Mouse (Mus musculus) fibroblast of lung, adult 2 months (primary cell): Measurements from ENCODE around the gene Zer1.
"Not testable (repeated sequence)": the region's sequence is repeated elsewhere in the genome, so short reads cannot be mapped to it uniquely, and the experiment has no call there.

Experiments
- DNase-seq: peaks from one replicate; pipeline ENCODE4 v3.0.0-alpha.2; 2011; ENCODE audit warnings: low read depth

The Zer1 gene

DNA sequence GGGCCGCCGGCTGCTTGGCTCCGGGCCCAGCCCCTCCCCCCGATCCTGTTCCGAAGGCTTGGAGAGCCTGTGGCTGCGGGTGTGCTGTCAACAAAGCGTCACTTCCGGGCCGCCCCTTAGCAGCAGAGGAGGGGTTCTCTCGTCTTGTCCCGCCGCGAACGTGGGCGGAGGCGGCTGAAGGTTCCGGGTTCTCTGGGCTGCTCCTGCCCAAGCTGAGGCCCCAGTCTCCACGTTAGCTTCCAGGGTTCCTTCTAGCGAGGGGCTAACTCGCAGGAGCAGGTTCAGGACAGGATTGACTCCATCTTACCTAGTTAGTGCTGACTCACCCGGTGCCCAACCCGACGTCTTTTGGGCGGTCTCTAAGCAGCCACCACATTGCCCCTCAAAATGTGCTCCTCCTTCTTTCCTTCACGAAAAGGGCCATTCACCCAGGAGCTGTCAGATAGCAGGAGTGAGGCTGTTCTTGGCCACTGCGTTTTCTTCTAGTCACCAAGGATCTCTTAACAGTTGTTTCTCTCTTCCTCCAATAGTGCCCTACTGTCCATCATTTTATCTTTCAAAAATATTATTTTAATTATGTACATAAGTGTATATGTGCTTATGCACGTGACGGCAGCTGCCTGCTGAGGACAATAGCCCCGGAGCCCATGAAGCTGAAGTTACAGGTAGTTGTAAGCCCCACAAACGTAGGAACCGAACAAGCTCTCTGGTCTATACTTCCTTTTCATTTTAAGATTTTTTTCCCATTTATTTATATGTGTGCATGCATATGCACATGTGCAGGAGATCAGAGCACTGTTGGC, at the start of gene Zer1:
Gene Zer1, minus strand, starts transcription at position 114 of the 803 bp plus-strand sequence.
- DNase-seq: peak; percentile 70

DNA sequence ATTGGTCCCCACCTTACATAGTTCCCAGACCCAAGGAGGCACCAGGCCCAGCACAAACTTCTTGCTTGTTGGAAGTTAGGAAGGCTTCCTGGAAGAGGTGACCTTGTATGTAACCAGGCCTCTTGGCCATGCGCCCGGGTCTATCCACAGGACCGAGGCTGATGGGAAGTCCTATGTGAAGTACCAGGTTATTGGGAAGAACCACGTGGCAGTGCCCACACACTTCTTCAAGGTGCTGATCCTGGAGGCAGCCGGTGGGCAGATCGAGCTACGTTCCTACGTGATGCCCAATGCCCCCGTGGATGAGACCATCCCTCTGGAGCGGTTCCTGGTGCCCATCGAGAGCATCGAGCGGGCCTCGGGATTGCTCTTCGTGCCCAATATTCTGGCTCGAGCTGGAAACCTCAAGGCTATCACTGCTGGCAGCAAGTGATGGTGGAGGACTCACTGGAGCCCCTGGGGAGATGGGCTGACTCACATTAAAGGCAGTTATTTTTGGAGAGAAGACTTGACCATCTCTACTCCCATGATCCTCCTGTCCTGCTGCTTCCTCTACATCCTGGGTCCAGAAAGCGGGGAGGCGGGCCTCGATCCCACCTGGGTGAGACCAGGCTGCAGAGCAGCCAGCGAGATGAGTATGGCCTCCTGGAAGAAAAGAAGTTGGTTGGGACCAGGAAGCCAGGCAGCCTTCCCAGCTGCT, 49.3 kb upstream of the Zer1 start:
- DNase-seq: no peak

DNA sequence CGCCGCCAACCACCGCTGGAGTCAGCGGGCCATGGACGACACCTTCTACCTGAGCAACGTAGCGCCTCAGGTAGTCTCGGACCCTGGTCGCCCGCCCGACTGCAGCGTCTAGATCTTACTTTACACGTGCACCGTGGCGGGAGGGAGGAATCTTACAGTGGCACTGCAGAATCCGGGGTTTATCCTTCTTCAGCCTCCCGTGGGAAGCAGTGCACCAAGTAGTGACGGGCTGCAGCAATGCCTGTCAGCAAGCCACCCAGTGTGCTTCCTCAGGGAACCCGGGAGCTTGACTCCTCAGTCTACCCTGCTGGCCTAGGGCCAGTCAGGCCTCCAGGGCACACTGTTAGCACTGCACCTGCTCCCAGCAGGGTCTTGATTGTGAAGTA, 47.6 kb upstream of the Zer1 start:
- no peak for DNase-seq

DNA sequence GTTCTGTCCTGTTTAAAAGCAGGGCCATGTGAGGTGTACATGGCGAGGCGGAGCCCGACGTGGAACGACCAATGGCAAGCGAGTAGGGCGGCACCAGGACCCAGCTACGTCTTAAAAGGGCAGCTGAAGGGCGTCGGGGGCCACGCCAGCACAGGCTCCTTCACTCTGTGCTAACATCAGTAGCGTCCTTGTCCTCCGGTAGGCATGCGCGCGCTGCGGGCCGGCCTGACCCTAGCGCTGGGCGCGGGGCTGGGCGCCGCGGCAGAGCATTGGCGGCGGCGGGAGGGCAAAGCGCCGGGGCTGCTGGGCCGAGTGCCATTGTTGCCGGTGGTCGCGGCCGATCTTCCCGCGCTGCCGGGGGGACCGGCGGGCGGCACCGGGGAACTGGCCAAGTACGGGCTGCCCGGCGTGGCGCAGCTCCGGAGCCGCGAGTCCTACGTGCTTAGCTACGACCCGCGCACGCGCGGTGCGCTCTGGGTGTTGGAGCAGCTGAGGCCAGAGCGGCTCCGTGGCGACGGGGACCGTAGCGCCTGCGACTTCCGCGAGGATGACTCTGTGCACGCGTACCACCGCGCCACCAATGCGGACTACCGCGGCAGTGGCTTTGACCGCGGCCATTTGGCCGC, 47.1 kb upstream of the Zer1 start, which contains the start of gene Endog:
Gene Endog, plus strand, starts transcription at position 123 of the 626 bp plus-strand sequence.
- no peak for DNase-seq

DNA sequence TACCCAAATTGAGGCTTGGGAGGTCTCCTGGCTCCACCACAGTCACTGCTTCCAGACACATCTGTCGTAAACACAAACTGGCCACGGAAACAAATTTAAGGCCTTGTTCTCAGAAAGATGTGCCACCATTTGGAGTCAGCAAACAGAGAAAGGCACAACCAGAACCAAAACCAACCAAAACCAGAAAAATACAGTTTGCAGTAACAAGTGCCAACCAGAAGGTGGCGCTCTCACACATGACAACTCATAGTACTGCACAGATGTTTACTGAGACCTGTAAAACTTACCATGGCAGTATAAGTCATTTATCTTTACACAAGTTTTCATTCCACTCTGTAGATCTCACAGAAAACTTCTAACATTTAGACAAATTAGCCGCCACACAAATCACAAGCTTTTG, 42.3 kb upstream of the Zer1 start:
- no peak for DNase-seq

DNA sequence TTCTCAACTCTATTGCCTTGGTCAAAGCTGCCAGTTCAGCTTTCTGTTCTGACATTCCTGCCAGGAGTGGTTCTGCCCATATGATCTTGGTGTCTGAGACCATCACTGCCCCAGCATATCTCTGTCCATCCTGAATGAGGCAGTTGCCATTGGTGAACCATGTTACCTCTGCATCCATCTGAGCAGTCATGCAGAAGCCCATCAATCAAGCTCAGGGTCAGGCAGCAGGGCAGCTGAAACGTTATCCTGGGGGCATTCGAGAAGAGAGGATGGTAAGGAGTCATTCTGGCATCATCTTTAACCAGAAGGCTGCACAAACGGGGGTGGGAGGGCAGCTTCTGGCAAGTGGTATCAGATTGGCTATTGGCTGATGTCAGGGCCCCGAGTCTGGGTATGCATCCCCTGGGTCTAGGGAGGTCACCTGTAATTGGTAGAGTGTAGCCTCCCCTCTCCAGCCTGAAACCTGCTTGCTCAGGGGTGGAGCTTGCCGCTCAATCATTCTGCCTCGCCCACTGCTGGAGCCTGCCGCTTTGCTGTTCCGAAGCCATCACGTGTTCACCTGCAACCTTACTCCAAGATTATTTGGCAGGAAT, 40.1 kb upstream of the Zer1 start:
- no peak for DNase-seq

DNA sequence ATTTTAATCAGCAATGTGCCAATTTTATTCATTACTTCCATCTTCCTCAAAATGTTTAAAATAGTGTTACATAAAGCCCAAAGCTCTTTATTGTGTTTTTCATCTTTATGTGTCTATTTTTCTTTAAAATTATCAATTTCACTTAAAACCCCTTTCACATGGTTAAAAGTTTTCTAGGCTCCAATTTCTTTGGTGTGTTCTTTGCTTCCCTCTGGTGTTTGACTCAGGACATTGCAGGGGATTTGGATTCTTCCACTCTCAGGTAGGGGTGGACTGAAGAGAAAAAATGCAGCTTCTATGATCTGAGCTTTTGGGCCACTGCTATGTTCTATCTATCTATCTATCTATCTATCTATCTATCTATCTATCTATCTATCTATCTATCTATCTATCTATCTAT, 37.4 kb upstream of the Zer1 start:
- DNase-seq: no peak

DNA sequence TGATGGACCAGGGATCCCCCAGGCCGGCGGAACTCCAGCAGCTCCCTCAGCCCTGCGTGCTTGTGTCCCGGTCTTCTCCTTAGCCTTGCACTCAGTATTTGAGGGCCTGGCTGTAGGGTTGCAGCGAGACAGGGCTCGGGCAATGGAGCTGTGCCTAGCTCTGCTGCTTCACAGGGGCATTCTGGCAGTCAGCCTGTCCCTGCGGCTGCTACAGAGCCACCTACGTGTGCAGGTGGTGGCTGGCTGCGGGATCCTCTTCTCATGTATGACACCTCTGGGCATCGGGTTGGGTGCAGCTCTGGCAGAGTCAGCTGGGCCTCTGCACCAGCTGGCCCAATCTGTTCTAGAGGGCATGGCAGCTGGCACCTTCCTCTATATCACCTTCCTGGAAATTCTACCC, 35.5 kb upstream of the Zer1 start:
- not testable (repeated sequence) for DNase-seq

DNA sequence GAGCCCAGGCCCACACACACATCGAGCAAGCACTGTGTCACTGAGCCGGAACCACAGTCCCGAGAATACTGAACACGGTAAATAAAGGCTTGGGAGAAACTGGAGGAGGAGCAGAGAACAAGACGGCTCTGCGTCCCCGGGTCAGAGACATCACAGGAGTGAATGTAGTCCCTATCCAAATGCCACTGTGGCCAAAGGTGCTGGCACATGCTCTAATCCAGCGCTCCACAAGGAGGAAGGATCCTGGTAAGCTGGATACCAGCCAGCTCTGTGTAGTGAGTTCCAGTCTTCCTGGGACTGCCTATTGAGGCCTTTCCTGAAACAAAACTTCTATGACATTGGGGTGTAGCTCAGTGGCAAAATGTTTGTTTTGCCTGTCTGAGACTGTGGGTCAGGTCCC, 28.2 kb upstream of the Zer1 start:
- DNase-seq: no peak

DNA sequence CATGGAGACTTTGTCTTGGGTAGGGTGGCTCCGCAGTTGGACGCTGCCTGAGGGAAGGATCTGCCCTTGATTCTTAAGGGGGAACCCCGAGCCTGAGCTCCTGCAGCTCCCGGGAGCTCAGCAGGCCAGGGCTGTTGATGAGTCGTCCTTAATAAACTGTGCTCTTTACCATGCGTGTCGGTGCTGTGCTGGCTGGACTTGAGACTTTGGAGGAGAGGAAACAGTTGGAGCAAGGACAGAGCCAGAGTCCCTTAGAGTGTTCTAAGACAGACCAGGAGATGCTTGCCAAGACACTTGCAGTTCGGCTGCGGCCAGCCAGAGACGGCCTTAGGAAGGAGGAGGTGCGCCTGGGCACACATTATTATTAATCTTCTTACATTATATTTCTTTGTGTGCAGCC, 27.5 kb upstream of the Zer1 start:
- no peak for DNase-seq

DNA sequence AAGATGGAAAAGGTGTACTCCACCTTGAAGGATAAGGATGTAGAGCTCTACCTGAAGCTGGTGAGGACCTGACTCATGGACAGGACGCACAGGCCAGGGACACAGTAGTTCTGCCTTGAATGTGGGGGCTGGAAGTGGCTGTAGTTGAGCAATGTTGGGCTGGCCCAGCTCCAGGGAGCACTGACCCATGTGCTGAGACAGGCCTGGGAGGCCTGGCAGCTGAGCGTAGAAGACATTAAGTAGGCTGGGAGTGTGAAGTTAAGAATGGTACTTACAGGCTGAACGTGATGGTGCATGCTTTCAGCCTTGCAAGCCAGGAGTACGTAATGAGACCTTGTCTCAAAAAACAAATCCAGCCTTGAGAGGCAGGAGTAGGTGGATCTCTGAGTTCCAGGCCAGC, 23.1 kb upstream of the Zer1 start:
- no peak for DNase-seq

DNA sequence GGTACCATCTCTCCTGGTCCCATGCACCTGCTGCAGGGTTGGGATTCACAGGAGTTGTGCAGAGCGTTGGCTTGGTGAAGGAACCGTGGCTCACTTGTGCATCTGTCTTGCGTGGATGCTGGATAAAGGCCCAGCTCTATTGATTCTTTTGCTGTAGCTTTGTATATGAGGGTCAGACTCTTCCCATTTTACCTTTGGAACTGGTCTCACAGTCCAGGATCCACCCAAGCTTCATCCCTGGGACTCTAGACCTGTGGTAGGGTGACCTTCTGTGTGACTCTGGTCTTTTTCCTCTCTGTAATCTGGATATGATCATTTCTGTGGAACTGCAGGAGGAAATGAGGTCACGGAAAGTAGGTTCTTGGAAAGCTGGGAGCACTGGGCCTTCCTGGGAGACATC, 20.1 kb upstream of the Zer1 start:
- no peak for DNase-seq

DNA sequence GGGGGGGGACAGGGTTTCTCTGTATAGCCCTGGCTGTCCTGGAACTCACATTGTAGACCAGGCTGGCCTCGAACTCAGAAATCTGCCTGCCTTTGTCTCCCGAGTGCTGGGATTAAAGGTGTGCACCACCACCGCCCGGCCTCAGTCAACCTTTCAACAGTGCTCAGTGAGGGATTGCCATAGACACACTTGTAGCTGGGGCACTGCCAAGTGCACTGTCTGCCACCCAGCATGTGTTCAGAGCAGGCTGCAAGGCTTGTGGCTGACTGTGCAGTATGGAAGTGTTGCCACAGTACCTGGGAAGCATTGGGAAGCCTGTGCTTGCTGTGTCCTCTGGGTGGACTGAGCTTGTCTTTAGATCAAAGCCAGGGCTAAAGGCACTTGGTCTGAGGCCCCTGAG, 15.6 kb upstream of the Zer1 start:
- DNase-seq: not testable (repeated sequence)

DNA sequence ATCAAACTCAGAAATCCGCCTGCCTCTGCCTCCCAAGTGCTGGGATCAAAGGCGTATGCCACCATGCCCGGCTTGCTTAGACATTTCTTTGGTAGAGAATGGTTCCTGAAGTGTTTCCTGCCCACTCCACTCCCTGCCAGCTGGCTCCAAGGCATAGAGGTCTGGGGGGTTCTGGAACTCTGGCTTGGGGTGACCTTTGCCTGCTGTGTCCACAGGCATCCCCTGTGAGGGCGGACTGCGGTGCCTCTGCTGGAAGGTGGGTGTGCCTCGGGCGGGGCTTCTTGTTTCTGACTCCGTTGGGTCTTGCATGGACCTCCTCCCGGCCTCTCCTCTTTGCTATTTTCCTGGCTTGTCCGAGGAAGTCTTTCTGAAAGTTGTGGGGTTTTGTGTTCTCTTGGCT, 12.1 kb upstream of the Zer1 start:
- no peak for DNase-seq

DNA sequence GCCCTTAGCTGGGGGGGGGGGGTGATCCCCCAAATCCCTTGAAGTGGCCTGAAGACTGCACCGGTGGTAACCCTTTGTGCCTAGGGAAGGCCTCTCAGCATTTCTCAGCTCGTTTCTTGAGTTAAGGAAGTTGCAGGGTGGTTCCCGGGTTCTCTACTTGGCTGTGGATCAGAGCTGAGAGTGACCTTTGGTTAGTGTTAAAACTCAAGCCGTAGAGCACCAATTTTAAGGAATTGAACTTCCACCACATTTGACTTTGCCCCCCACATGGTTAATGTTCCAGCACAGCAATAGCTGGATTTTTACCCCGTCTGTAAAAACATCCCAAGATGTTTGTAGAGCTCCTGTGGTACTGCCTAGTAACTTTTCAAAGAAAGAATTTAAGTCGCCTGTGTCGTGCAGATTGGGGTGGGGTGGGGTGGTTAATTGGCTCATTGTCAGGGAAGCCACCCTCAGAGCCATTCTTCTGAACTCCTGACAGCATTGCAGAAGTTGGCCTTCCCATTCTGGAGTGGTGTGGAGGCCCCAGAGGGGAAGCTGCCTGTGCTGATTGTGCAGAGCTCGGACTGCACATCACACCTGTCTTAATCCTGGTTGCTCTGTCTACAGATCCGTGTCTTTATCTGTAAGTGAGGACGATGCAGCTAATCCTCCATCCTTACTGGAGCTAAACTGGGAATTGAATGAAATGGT, 10.7 kb upstream of the Zer1 start:
- DNase-seq: no peak

DNA sequence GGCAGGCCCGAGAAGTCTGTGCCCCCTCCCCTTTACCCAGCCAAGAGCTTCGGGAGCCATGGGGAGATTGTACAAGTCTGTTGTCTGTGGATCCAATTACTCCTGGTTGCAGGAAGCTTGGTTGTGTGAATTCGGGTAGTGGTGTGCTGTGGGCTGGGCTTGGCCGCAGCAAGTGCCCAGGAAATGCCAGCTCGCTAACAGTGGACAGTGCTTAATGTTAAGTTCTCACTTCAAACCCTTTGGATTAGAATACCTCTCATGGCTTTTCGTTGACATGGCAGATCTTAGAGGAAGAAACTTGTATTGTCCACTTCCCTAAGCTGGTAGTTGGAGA, 10.0 kb upstream of the Zer1 start:
- no peak for DNase-seq

DNA sequence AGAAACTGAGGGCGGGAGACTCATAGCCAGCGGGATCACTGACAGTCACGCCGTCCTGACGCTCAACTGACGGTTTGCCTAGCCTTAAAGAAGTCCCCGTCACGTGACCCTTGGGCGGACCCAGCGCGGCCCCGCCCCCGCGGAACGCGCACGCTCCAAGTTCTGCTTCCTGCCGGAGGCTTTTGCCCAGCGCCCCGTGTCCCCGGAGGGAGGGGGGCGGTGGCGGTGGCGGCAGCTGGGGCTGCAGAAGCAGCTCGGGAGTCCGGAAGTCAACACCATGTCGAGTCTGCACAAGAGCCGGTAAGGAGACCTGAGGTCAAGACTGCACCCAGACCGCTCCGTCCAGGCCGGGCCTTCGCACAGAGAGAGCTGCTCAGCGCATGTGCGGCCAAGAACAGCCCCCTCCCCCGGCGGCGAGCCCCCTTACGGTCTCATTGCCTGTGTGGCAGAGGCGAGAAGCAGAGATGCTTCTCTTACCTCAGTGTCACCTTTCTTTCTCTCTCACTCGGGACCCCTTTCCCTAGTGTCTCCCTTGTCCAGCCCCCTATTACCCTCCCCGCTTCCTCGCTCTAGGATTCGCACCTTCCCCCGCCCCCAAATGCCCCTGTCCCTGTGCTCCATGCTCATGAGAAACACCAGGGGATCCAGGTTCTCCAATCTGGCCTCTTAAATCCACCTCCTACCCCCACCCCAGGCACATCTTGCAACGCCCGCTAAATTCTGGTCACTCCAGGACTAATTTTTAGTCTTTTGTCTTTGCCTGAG, 9.4 kb upstream of the Zer1 start, which contains the start of gene Tbc1d13:
Gene Tbc1d13, plus strand, starts transcription at position 134 of the 765 bp plus-strand sequence.
- peak; percentile 83 for DNase-seq

DNA sequence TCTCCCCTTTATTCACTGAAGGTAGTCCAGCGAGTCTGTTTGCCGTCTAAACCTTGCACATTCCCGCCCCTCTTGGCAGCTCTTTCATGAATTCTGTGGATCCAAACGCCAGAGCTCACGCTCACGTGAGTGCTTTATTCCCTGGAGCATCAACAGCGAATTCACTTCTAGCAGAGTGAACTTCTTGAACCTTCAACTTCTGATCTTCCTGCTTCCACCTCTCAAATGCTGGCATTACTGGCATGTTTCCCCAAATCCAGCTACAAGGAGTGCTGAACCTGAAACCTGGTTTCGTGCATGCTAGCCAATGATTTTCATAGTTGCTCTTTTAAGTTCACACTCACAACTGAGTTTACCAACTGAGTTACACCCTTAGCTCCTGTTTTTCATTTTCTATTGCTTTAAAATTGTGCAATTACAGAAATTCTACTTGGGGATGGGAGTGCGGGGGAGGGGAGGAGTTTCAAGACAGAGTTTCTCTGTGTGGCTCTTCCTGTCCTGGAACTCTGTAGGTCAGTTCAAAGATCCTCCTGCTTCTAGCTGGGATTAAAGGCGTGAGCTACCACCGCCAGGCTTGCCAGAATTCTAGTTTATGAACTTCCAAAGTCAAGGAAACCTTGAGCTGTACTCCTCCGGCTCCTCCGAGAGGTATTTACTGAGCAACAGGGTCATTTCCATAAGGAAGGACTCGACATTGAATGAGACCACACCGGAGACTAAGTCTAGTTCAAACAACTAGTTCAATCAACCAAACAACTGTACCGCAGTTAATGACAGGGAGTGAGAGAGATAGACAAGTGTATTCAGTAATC, 8.6 kb upstream of the Zer1 start:
- DNase-seq: peak; percentile 61

DNA sequence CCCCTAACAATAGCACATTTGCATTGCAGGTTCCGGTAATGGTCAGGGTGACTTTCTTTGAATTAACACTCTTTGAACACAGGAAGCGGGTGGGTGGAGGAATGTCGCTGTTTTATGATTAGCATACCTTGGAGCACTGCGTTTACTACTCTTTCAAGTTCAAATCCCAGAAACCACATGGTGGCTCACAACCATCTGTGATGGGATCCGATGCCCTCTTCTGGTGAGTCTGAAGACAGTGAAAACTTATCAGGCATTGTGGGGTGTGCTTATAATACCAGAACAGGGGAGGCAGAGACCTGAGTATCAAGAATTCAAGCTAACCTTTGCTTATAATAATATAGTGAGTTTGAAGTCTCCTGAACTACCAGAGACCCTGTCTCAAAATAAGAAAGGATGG, 6.9 kb upstream of the Zer1 start:
- not testable (repeated sequence) for DNase-seq

DNA sequence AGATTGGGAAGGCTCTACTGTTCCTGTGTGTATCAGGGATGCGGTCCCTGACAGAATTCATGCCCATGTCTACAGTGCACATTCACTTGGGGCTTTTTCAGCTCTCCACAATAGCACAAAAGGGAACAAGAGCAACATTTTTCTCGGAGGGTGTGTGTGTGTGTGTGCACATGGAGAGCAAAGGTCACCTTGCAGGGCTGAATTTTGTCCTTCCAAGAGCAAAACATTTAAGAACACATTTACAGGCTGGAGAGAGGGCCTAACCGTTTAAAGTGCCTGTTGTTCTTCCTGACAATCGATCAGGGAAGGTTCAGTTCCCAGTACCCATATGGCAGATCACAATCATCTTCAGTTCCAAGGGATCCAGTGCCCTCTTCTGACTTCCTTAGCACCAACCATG, 5.8 kb upstream of the Zer1 start:
- no peak for DNase-seq

DNA sequence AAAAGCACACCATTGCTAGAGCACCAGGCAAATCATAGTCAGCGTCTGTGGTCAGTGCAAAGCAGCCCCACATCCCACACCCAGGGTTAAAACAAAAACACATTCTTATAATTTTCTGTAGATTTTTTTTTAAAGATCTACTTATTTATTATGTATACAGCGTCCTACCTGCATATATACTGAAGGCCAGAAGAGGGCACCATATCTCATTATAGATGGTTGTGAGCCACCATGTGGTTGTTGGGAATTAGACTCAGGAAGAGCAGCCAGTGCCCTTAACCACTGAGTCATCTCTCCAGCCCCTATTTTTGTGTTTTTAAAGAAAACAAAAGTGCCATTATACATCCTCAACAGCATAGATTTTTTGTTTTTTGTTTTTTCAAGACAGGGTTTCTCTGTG, 4.4 kb upstream of the Zer1 start:
- peak; percentile 26 for DNase-seq
